Mouse (Mus musculus) embryo, embryonic 11 days (tissue): Measurements from ENCODE around the gene Hsd11b1.
A peak's percentile ranks its signal among the peaks of the same experiment; 100 is the strongest.

ENCODE experiments used
- DNase-seq: peaks from one replicate; pipeline ENCODE4 v3.0.0-alpha.2; 2015

Hsd11b1 gene

GRCm38 (mm10) chr1:193242238-193242637 lies 21.6 kb downstream of the Hsd11b1 start:
- no peak for DNase-seq

- no peak for DNase-seq
Measured at GRCm38 (mm10) chr1:193241436-193241835, 22.4 kb downstream of the Hsd11b1 start.

GRCm38 (mm10) chr1:193238426-193238825 lies 25.4 kb downstream of the Hsd11b1 start:
- no peak for DNase-seq

- DNase-seq = no peak
Measured at GRCm38 (mm10) chr1:193234930-193235329, 28.9 kb downstream of the Hsd11b1 start.

- no peak for DNase-seq
Measured at GRCm38 (mm10) chr1:193234130-193234645, 29.7 kb downstream of the Hsd11b1 start.

- DNase-seq = no peak
Measured at GRCm38 (mm10) chr1:193232732-193233131, 31.1 kb downstream of the Hsd11b1 start.

GRCm38 (mm10) chr1:193230935-193231334 lies 32.9 kb downstream of the Hsd11b1 start:
- DNase-seq = no peak

- no peak for DNase-seq
Measured at GRCm38 (mm10) chr1:193230531-193230930, 33.3 kb downstream of the Hsd11b1 start.

GRCm38 (mm10) chr1:193229570-193229969 lies 34.3 kb downstream of the Hsd11b1 start:
- no peak for DNase-seq

- DNase-seq = no peak
Measured at GRCm38 (mm10) chr1:193227537-193227936, 36.3 kb downstream of the Hsd11b1 start.

GRCm38 (mm10) chr1:193226724-193227522 lies 37.0 kb downstream of the Hsd11b1 start:
- DNase-seq = no peak

- DNase-seq = no peak
Measured at GRCm38 (mm10) chr1:193226114-193226513, 37.8 kb downstream of the Hsd11b1 start.

- peak; percentile 29 for DNase-seq
Measured at GRCm38 (mm10) chr1:193225531-193225930, 38.3 kb downstream of the Hsd11b1 start.

- no peak for DNase-seq
Measured at GRCm38 (mm10) chr1:193220408-193220807, 43.5 kb downstream of the Hsd11b1 start.

- no peak for DNase-seq
Measured at GRCm38 (mm10) chr1:193216000-193216399, 47.9 kb downstream of the Hsd11b1 start.

- DNase-seq = no peak
Measured at GRCm38 (mm10) chr1:193214053-193214452, 49.8 kb downstream of the Hsd11b1 start.

- no peak for DNase-seq
Measured at GRCm38 (mm10) chr1:193211371-193211770, 52.5 kb downstream of the Hsd11b1 start.

- peak; percentile 58 for DNase-seq
Measured at GRCm38 (mm10) chr1:193208178-193208577, 55.7 kb downstream of the Hsd11b1 start.

GRCm38 (mm10) chr1:193207503-193207902 lies 56.4 kb downstream of the Hsd11b1 start, which contains the start of gene Lamb3:
Gene Lamb3 (plus strand): TSS chr1:193207699.
- no peak for DNase-seq

- no peak for DNase-seq
Measured at GRCm38 (mm10) chr1:193205431-193205830, 58.4 kb downstream of the Hsd11b1 start.

GRCm38 (mm10) chr1:193203821-193204220 lies 60.1 kb downstream of the Hsd11b1 start:
- DNase-seq = no peak

GRCm38 (mm10) chr1:193201383-193201778 lies 62.5 kb downstream of the Hsd11b1 start, which contains the start of gene Traf3ip3:
Gene Traf3ip3 (minus strand): TSS chr1:193201703.
- DNase-seq = no peak

GRCm38 (mm10) chr1:193200640-193201382 lies 63.1 kb downstream of the Hsd11b1 start:
- DNase-seq = no peak

- no peak for DNase-seq
Measured at GRCm38 (mm10) chr1:193198312-193198711, 65.6 kb downstream of the Hsd11b1 start.
